Mouse (Mus musculus): ENCODE data around the gene Cd47.

The Cd47 gene

GRCm38 (mm10) chr16:49799597-49800561, at the start of gene Cd47:
Gene Cd47, plus strand, starts transcription at chr16:49800533.
- in situ Hi-C loops (cut with MboI, MseI): loop anchor here (5.0 to 25.0 kb wide), 3 partner anchors 33 to 1013 kb away; no protein-coding TSS in a partner anchor

- in situ Hi-C loops (cut with MboI, MseI): no loop called here
Measured at GRCm38 (mm10) chr16:49752906-49753305, 47.4 kb upstream of the Cd47 start.

GRCm38 (mm10) chr16:49753318-49753717, 47.0 kb upstream of the Cd47 start:
- in situ Hi-C loops (cut with MboI, MseI): no loop called here

GRCm38 (mm10) chr16:49760517-49761203, 39.7 kb upstream of the Cd47 start:
- in situ Hi-C loops (cut with MboI, MseI): loop anchor here in 1 of 2 experiments (10.0 kb wide), 1 partner anchor 226 kb away; no protein-coding TSS in a partner anchor

- in situ Hi-C loops (cut with MboI, MseI): loop anchor here in 1 of 2 experiments (10.0 kb wide), 1 partner anchor 227 kb away; no protein-coding TSS in a partner anchor
Measured at GRCm38 (mm10) chr16:49761981-49762380, 38.4 kb upstream of the Cd47 start.

GRCm38 (mm10) chr16:49766326-49766725, 34.0 kb upstream of the Cd47 start:
- in situ Hi-C loops (cut with MboI, MseI): loop anchor here in 1 of 2 experiments (5.0 to 10.0 kb wide), 2 partner anchors 36 to 232 kb away; partner anchors contain the start of gene Cd47

GRCm38 (mm10) chr16:49768491-49769031, 31.8 kb upstream of the Cd47 start:
- in situ Hi-C loops (cut with MboI, MseI): loop anchor here in 1 of 2 experiments (5.0 to 10.0 kb wide), 2 partner anchors 34 to 234 kb away; partner anchors contain the start of gene Cd47

- in situ Hi-C loops (cut with MboI, MseI): loop anchor here (5.0 to 10.0 kb wide), 4 partner anchors 32 to 235 kb away; partner anchors contain the start of gene Cd47 (in 1 of the 2)
Measured at GRCm38 (mm10) chr16:49769831-49770261, 30.5 kb upstream of the Cd47 start.

- in situ Hi-C loops (cut with MboI, MseI): loop anchor here in 1 of 2 experiments (5.0 kb wide), 2 partner anchors 42 to 82 kb away; no protein-coding TSS in a partner anchor
Measured at GRCm38 (mm10) chr16:49770320-49771189, 29.8 kb upstream of the Cd47 start.

- in situ Hi-C loops (cut with MboI, MseI): loop anchor here in 1 of 2 experiments (5.0 kb wide), 2 partner anchors 40 to 80 kb away; no protein-coding TSS in a partner anchor
Measured at GRCm38 (mm10) chr16:49771609-49772396, 28.5 kb upstream of the Cd47 start.

GRCm38 (mm10) chr16:49772576-49772975, 27.8 kb upstream of the Cd47 start:
- in situ Hi-C loops (cut with MboI, MseI): loop anchor here in 1 of 2 experiments (5.0 kb wide), 2 partner anchors 40 to 80 kb away; no protein-coding TSS in a partner anchor

GRCm38 (mm10) chr16:49773068-49773467, 27.3 kb upstream of the Cd47 start:
- in situ Hi-C loops (cut with MboI, MseI): loop anchor here in 1 of 2 experiments (5.0 kb wide), 2 partner anchors 39 to 79 kb away; no protein-coding TSS in a partner anchor

- in situ Hi-C loops (cut with MboI, MseI): loop anchor here (5.0 to 25.0 kb wide), 3 partner anchors 38 to 987 kb away; no protein-coding TSS in a partner anchor
Measured at GRCm38 (mm10) chr16:49774059-49775001, 26.0 kb upstream of the Cd47 start.

GRCm38 (mm10) chr16:49775002-49775966, 25.0 kb upstream of the Cd47 start:
- in situ Hi-C loops (cut with MboI, MseI): loop anchor here in 1 of 2 experiments (5.0 to 25.0 kb wide), 2 partner anchors 77 to 988 kb away; no protein-coding TSS in a partner anchor

GRCm38 (mm10) chr16:49776981-49777380, 23.4 kb upstream of the Cd47 start:
- in situ Hi-C loops (cut with MboI, MseI): loop anchor here in 1 of 2 experiments (5.0 to 25.0 kb wide), 2 partner anchors 75 to 990 kb away; no protein-coding TSS in a partner anchor

GRCm38 (mm10) chr16:49781556-49782156, 18.7 kb upstream of the Cd47 start:
- in situ Hi-C loops (cut with MboI, MseI): loop anchor here (10.0 to 25.0 kb wide), 2 partner anchors 193 to 994 kb away; no protein-coding TSS in a partner anchor
